Mouse (Mus musculus): ENCODE results near the gene Pias1. TPM values are rescaled to one million over a fixed set of nuclear protein-coding genes. Genes with fewer than 3 reads are reported as not detected.

Gene Pias1
- polyA plus RNA-seq (2012) = 0.90 and 0.97 TPM in 2 replicates

- no peak for TF ChIP-seq GATA1 (IDR thresholded peaks at IDR 0.05; ENCODE audit: low read length)
Measured at GRCm38 (mm10) chr9:62987824-62988223, at the start of gene Pias1. TSS of gene Pias1 (minus strand) at chr9:62987924.

- no peak for TF ChIP-seq GATA1 (IDR thresholded peaks at IDR 0.05; ENCODE audit: low read length)
Measured at GRCm38 (mm10) chr9:63035431-63035830, 47.7 kb upstream of the Pias1 start.

GRCm38 (mm10) chr9:63031011-63031782 is 43.5 kb upstream of the Pias1 start:
- no peak for TF ChIP-seq GATA1 (IDR thresholded peaks at IDR 0.05; ENCODE audit: low read length)

GRCm38 (mm10) chr9:63022486-63022885 is 34.8 kb upstream of the Pias1 start:
- TF ChIP-seq GATA1 (IDR thresholded peaks at IDR 0.05; ENCODE audit: low read length) = no peak

- no peak for TF ChIP-seq GATA1 (IDR thresholded peaks at IDR 0.05; ENCODE audit: low read length)
Measured at GRCm38 (mm10) chr9:63007371-63007770, 19.6 kb upstream of the Pias1 start.

GRCm38 (mm10) chr9:63006081-63006820 is 18.5 kb upstream of the Pias1 start:
- TF ChIP-seq GATA1 (IDR thresholded peaks at IDR 0.05; ENCODE audit: low read length) = no peak

- TF ChIP-seq GATA1 (IDR thresholded peaks at IDR 0.05; ENCODE audit: low read length) = no peak
Measured at GRCm38 (mm10) chr9:62998561-62998960, 10.8 kb upstream of the Pias1 start.

GRCm38 (mm10) chr9:62997626-62998025 is 9.9 kb upstream of the Pias1 start:
- TF ChIP-seq GATA1 (IDR thresholded peaks at IDR 0.05; ENCODE audit: low read length) = no peak

GRCm38 (mm10) chr9:62995186-62995585 is 7.5 kb upstream of the Pias1 start:
- TF ChIP-seq GATA1 (IDR thresholded peaks at IDR 0.05; ENCODE audit: low read length) = no peak

GRCm38 (mm10) chr9:62990134-62990533 is 2.4 kb upstream of the Pias1 start:
- TF ChIP-seq GATA1 (IDR thresholded peaks at IDR 0.05; ENCODE audit: low read length) = no peak

- TF ChIP-seq GATA1 (IDR thresholded peaks at IDR 0.05; ENCODE audit: low read length) = no peak
Measured at GRCm38 (mm10) chr9:62980777-62981202, 6.9 kb downstream of the Pias1 start.

- no peak for TF ChIP-seq GATA1 (IDR thresholded peaks at IDR 0.05; ENCODE audit: low read length)
Measured at GRCm38 (mm10) chr9:62980162-62980776, 7.5 kb downstream of the Pias1 start.

- no peak for TF ChIP-seq GATA1 (IDR thresholded peaks at IDR 0.05; ENCODE audit: low read length)
Measured at GRCm38 (mm10) chr9:62979461-62980161, 8.1 kb downstream of the Pias1 start.

GRCm38 (mm10) chr9:62977152-62977551 is 10.6 kb downstream of the Pias1 start:
- TF ChIP-seq GATA1 (IDR thresholded peaks at IDR 0.05; ENCODE audit: low read length) = no peak

GRCm38 (mm10) chr9:62975830-62976229 is 11.9 kb downstream of the Pias1 start:
- TF ChIP-seq GATA1 (IDR thresholded peaks at IDR 0.05; ENCODE audit: low read length) = no peak

GRCm38 (mm10) chr9:62974439-62974838 is 13.3 kb downstream of the Pias1 start:
- no peak for TF ChIP-seq GATA1 (IDR thresholded peaks at IDR 0.05; ENCODE audit: low read length)
